Mouse (Mus musculus): ENCODE measurements around the gene Adcyap1r1.

Adcyap1r1 gene

GRCm38 (mm10) chr6:55502309-55502708 is 50.5 kb downstream of the Adcyap1r1 start:
- DNase-seq, result no peak

GRCm38 (mm10) chr6:55504797-55505488 is 53.2 kb downstream of the Adcyap1r1 start:
- peak; percentile 63 for DNase-seq

DNA sequence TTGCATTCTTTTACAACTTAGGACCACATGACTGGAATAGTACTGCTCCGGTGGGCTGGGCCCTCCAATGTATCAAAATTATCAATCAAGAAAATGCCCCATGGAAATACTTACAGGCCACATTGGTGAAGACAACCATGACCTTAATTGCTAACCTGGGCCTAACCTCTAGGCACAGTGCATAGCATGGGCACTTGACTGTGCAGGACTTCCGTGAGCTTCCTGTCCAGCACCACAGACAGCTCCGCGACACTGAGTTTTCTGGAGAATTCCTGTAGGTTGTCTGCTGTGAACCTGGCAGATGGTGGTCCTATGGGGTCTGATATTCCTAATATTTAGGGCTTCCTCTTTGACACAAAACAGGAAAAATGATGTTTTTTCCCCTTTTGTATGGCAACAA is 54.7 kb downstream of the Adcyap1r1 start:
- DNase-seq, result no peak

DNA sequence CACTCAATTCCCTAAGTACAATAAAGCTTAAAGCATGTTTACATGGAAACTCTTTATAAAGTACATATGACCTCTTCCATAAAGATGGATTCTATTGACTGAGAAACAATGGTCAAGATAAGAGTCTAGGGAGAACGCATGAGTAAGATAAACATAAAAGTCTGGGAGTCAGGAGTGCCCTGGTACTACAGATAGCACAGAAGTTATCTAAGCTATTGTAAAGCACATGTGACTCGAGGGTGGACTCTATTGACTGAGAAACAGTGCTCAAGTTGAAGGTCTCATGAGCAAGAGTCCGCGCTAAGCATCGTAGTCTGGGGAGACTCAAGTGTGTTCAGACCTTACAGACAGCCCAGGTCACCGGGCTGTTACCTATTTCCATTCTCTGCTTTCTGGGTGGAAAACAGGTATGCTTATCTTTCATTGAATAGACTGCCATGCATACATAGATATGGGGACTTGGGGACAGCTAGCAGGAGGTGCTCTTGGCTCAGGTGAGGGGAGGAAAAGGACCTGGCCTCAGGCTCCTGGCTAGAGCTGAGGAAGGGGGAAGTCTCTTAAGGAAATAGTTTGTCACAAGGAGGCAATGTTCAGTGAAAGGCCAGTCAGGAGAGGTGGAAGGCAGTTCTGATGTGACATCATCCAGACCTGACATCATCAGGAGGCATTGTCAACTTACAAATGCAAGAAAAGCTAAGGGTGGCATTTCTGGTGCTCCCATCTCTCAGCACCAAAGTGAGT is 57.5 kb downstream of the Adcyap1r1 start:
- no peak for DNase-seq

GRCm38 (mm10) chr6:55511212-55512065 is 59.7 kb downstream of the Adcyap1r1 start:
- DNase-seq, result peak; percentile 91

- DNase-seq, result no peak
Measured at GRCm38 (mm10) chr6:55512066-55512703, 60.4 kb downstream of the Adcyap1r1 start.

GRCm38 (mm10) chr6:55513477-55513876 is 61.7 kb downstream of the Adcyap1r1 start:
- DNase-seq, result no peak

- peak; percentile 90 for DNase-seq
Measured at GRCm38 (mm10) chr6:55519605-55520201, 67.9 kb downstream of the Adcyap1r1 start.

DNA sequence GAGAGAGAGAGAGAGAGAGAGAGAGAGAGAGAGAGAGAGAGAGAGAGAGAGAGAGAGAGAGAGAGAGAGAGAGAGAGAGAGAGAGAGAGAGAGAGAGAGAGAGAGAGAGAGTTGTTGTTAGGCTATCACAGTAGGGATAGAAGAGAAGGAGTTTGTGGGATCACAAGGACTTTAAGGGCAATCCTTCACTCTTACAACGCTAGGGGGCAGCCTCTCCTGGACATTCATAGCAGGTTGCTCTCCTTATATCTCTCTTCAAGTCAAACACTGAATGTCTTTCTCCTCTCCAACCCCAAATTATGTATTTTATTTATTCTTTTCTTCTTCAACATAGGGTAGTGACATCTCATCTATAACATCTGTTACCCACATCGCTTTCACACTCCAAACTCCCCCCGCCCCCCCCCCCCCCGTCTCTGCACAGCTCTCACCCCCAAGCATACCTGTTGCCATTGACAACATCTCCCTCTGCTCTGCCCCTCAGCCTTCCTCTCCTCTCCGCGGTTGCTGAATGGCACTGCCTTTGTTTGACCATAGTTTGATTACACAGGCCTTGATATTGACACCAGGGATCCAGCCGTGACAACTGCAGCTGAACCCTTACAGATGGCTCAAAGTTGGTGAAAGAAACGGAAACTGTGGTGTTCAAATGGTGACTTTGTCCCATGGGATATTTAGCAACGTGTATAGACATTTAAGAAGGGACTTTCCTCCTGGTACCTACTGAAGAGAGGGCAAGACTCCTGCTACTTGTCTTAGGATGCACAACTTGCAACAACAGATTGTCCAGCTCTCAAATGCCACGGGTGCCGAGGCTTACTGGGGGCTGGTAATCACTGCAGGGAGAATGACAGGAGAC is 68.7 kb downstream of the Adcyap1r1 start:
- DNase-seq, result peak; percentile 69

GRCm38 (mm10) chr6:55536469-55536868 is 84.7 kb downstream of the Adcyap1r1 start:
- DNase-seq, result no peak

- DNase-seq, result no peak
Measured at GRCm38 (mm10) chr6:55539196-55539595, 87.4 kb downstream of the Adcyap1r1 start.

DNA sequence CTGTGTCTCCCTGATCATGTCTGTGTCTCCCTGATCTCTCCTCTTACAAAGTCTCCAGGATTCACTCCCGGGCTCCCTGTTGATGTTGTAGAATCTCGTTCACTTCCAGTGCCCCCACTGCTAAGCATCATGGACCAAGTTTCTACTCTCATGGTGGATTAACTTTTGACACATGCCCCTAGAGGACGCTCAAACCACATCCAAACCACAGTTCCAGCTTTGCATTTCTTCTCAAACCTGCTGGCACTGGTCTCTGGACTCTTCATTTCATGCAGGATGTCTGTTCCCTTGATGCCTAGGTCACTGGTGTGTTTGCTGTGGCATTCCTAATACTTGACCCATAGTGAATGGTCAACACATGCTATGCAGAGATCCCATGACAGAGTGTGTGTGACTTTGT is 90.6 kb downstream of the Adcyap1r1 start:
- no peak for DNase-seq

GRCm38 (mm10) chr6:55543345-55543744 is 91.6 kb downstream of the Adcyap1r1 start:
- DNase-seq, result no peak

GRCm38 (mm10) chr6:55549211-55549610 is 97.4 kb downstream of the Adcyap1r1 start:
- DNase-seq, result no peak

GRCm38 (mm10) chr6:55550926-55551325 is 99.1 kb downstream of the Adcyap1r1 start:
- peak; percentile 42 for DNase-seq

Data from kidney, postnatal 10 days (tissue).